Mouse (Mus musculus) MEL (cell line): Measurements from ENCODE around the gene Eomes.

Source experiments
- E2F4 ChIP-seq: IDR thresholded peaks from 2 replicates; pipeline ENCODE4 v1.6.1; 2011; ENCODE audit warnings: low read depth, low read length, improper control_type of control experiment, borderline replicate concordance
- HCFC1 ChIP-seq: IDR thresholded peaks from 2 replicates; pipeline ENCODE4 v1.6.1; 2012; ENCODE audit warnings: low read depth, mild to moderate bottlenecking, inconsistent platforms, low read length, improper control_type of control experiment, moderate library complexity
- POLR2AphosphoS2 ChIP-seq: IDR thresholded peaks from 2 replicates; pipeline ENCODE4 v1.6.1; 2011; ENCODE audit warnings: low read length, improper control_type of control experiment

DNA sequence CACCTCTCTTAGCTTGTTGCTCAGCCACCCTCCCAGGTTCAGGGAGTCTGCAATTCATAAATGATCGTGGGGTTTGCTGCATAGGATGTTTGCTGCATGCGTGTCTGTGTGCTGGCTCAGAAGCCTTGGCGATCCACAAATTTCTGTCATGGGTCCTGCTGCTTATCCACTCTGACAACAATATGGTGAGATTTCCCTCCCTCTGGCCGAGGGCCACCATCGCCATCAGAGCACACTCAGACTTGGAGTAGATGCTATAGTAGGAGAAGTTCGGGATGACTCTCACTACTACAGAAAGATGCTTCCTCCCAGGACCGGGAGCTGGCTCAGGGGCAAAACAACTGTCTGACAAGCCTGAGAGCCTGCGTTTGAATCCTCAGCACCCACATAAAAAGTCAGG is 28.7 kb upstream of the Eomes start:
- TF ChIP-seq POLR2AphosphoS2 (no peak), HCFC1 (no peak), E2F4 (no peak)
